Mouse (Mus musculus) stomach, embryonic 15.5 days (tissue): ENCODE results near the gene Cnih2. TPM values are rescaled to one million over a fixed set of nuclear protein-coding genes. Genes with fewer than 3 reads are reported as not detected.
A peak's percentile ranks its signal among the peaks of the same experiment; 100 is the strongest.

Experiments
- ATAC-seq: fragments of 200-750 bp; cut with Nextera tagmentation; 2 replicates; pipeline ENCODE4 v1.8.0; 2017; ENCODE audit warnings: low read depth, moderate number of reproducible peaks, moderate TSS enrichment; ENCODE audit not compliant: insufficient read depth, low FRiP score
- H3K27ac ChIP-seq: fragments of 300-500 bp; sonication (generic); 2 replicates; pipeline ENCODE4 v1.5.1; 2015; ENCODE audit warnings: mild to moderate bottlenecking, inconsistent platforms
- H3K27me3 ChIP-seq: fragments of 300-500 bp; sonication (generic); replicated peaks from 2 replicates; pipeline ENCODE4 v1.6.1; 2015; ENCODE audit warnings: inconsistent platforms
- H3K36me3 ChIP-seq: fragments of 300-500 bp; sonication (generic); 2 replicates; pipeline ENCODE4 v1.6.1; 2015; ENCODE audit warnings: inconsistent platforms
- H3K4me1 ChIP-seq: fragments of 300-500 bp; sonication (generic); 2 replicates; pipeline ENCODE4 v1.6.1; 2015; ENCODE audit warnings: inconsistent platforms
- H3K4me2 ChIP-seq: fragments of 300-500 bp; sonication (generic); 2 replicates; pipeline ENCODE4 v1.6.1; 2015; ENCODE audit warnings: mild to moderate bottlenecking, inconsistent platforms
- H3K4me3 ChIP-seq: fragments of 300-500 bp; sonication (generic); replicated peaks from 2 replicates; pipeline ENCODE4 v1.5.1; 2015; ENCODE audit warnings: inconsistent platforms
- H3K9ac ChIP-seq: fragments of 300-500 bp; sonication (generic); 2 replicates; pipeline ENCODE4 v1.6.1; 2015; ENCODE audit warnings: inconsistent platforms
- H3K9me3 ChIP-seq: fragments of 300-500 bp; sonication (generic); 2 replicates; pipeline ENCODE4 v1.6.1; 2016; ENCODE audit warnings: inconsistent platforms
- WGBS: fragments of 180-500 bp; shearing (Covaris S2); methylation state at CpG from one replicate; pipeline ENCODE4 v1.1.7; 2015; 5-methylcytosine and 5-hydroxymethylcytosine counted together
- polyA plus RNA-seq: library from polyadenylated mRNA; unstranded; fragments of >200 nt; fragmentation: Nextera tagmentation; extraction: Ambion mirVana; gene quantifications from 2 replicates; pipeline ENCODE4 v1.2.1, GENCODE M21; 2015

The Cnih2 gene
- polyA plus RNA-seq, 1 experiment from 2014 or later: 16.6 TPM

GRCm38 (mm10) chr19:5062041-5062440, 36.3 kb downstream of the Cnih2 start:
- 75% methylated on average over 5 of the region's 5 CpGs for WGBS
- ATAC-seq: no peak; the same call in 1 of the 2 replicates

GRCm38 (mm10) chr19:5060365-5061330, 37.7 kb downstream of the Cnih2 start:
- peaks cover 52% of the 10 kb centered on the region for H3K4me1 ChIP-seq
- no peak overlapping the region for H3K4me2 ChIP-seq
- 32% methylated on average over 5 of the region's 5 CpGs for WGBS

More at GRCm38 (mm10) chr19:5062041-5062440, 36.3 kb downstream of the Cnih2 start:
- no peak overlapping the region for H3K9ac ChIP-seq
- no peaks in the 10 kb centered on the region for H3K9me3 ChIP-seq
- H3K27me3 ChIP-seq: no peaks in the 10 kb centered on the region
- H3K4me3 ChIP-seq: no peak overlapping the region
- no peak overlapping the region for H3K4me2 ChIP-seq
- no peak overlapping the region for H3K27ac ChIP-seq
- no peaks in the 10 kb centered on the region for H3K36me3 ChIP-seq
- peaks cover 49% of the 10 kb centered on the region for H3K4me1 ChIP-seq

GRCm38 (mm10) chr19:5058801-5059771, 39.2 kb downstream of the Cnih2 start:
- peak; percentile 29; the same call in 1 of the 2 replicates for ATAC-seq
- Histone ChIP-seq H3K9me3 (no peaks in the 10 kb centered on the region), H3K27ac (peak overlapping the region; percentile 80), H3K4me3 (no peak overlapping the region), H3K4me2 (peak overlapping the region; percentile 16; the same call in 1 of the 2 replicates), H3K4me1 (peaks cover 45% of the 10 kb centered on the region), H3K36me3 (no peaks in the 10 kb centered on the region), H3K9ac (no peak overlapping the region; the same call in 1 of the 2 replicates), H3K27me3 (no peaks in the 10 kb centered on the region)
- WGBS: 13% methylated on average over 10 of the region's 10 CpGs

More at GRCm38 (mm10) chr19:5060365-5061330, 37.7 kb downstream of the Cnih2 start:
- Histone ChIP-seq H3K27me3 (no peaks in the 10 kb centered on the region), H3K9me3 (no peaks in the 10 kb centered on the region), H3K4me3 (no peak overlapping the region), H3K9ac (no peak overlapping the region), H3K36me3 (no peaks in the 10 kb centered on the region), H3K27ac (peak overlapping the region; percentile 80)
- peak; percentile 11; the same call in 1 of the 2 replicates for ATAC-seq

- H3K4me1 ChIP-seq: peaks cover 45% of the 10 kb centered on the region
- 23% methylated on average over 16 of the region's 16 CpGs for whole genome bisulfite sequencing
- H3K27me3 ChIP-seq: peaks cover 5% of the 10 kb centered on the region; the same call in 1 of the 2 replicates
- H3K9me3 ChIP-seq: no peaks in the 10 kb centered on the region
- no peak overlapping the region for H3K9ac ChIP-seq
- no peak overlapping the region for H3K4me3 ChIP-seq
- no peak for ATAC-seq
- H3K36me3 ChIP-seq: no peaks in the 10 kb centered on the region
- no peak overlapping the region for H3K4me2 ChIP-seq
- H3K27ac ChIP-seq: peak overlapping the region; percentile 80
Observed at GRCm38 (mm10) chr19:5057876-5058775, 40.2 kb downstream of the Cnih2 start.

- Histone ChIP-seq H3K4me1 (peaks cover 40% of the 10 kb centered on the region), H3K9me3 (no peaks in the 10 kb centered on the region), H3K36me3 (no peaks in the 10 kb centered on the region), H3K4me2 (no peak overlapping the region), H3K9ac (no peak overlapping the region), H3K4me3 (no peak overlapping the region), H3K27me3 (peaks cover 6% of the 10 kb centered on the region; the same call in 1 of the 2 replicates), H3K27ac (0 out of 2 replicates have a peak overlapping the region, but pooled peaks have one; percentile 40)
- peak; percentile 11; the same call in 1 of the 2 replicates for ATAC-seq
- 9% methylated on average over 6 of the region's 6 CpGs for WGBS
Observed at GRCm38 (mm10) chr19:5056251-5056650, 42.1 kb downstream of the Cnih2 start.

- Histone ChIP-seq H3K4me1 (peaks cover 32% of the 10 kb centered on the region), H3K27ac (no peak overlapping the region), H3K4me2 (no peak overlapping the region), H3K27me3 (peaks cover 6% of the 10 kb centered on the region; the same call in 1 of the 2 replicates), H3K9ac (no peak overlapping the region), H3K4me3 (no peak overlapping the region), H3K9me3 (no peaks in the 10 kb centered on the region), H3K36me3 (0 out of 2 replicates have a peak, but pooled peaks cover 3% of the 10 kb centered on the region)
- no peak for ATAC-seq
- WGBS: 23% methylated on average over 9 of the region's 9 CpGs
Observed at GRCm38 (mm10) chr19:5053909-5054308, 44.4 kb downstream of the Cnih2 start.

- Histone ChIP-seq H3K9ac (no peak overlapping the region), H3K27ac (no peak overlapping the region), H3K4me3 (no peak overlapping the region), H3K9me3 (no peaks in the 10 kb centered on the region), H3K4me2 (no peak overlapping the region), H3K27me3 (peaks cover 6% of the 10 kb centered on the region; the same call in 1 of the 2 replicates), H3K4me1 (peaks cover 23% of the 10 kb centered on the region), H3K36me3 (0 out of 2 replicates have a peak, but pooled peaks cover 6% of the 10 kb centered on the region)
- WGBS: 64% methylated on average over 17 of the region's 17 CpGs
- no peak for ATAC-seq
Observed at GRCm38 (mm10) chr19:5052853-5053252, 45.5 kb downstream of the Cnih2 start.

GRCm38 (mm10) chr19:5052166-5052822, 46.0 kb downstream of the Cnih2 start:
- Histone ChIP-seq H3K4me1 (peaks cover 22% of the 10 kb centered on the region), H3K36me3 (0 out of 2 replicates have a peak, but pooled peaks cover 11% of the 10 kb centered on the region), H3K9ac (no peak overlapping the region), H3K4me2 (no peak overlapping the region; the same call in 1 of the 2 replicates), H3K4me3 (no peak overlapping the region), H3K27me3 (peaks cover 6% of the 10 kb centered on the region; the same call in 1 of the 2 replicates), H3K9me3 (no peaks in the 10 kb centered on the region), H3K27ac (no peak overlapping the region)
- ATAC-seq: no peak
- WGBS: 42% methylated on average over 25 of the region's 25 CpGs

- ATAC-seq: no peak
- H3K27me3 ChIP-seq: peaks cover 6% of the 10 kb centered on the region; the same call in 1 of the 2 replicates
- WGBS: 56% methylated on average over 3 of the region's 3 CpGs
- H3K9me3 ChIP-seq: no peaks in the 10 kb centered on the region
- H3K9ac ChIP-seq: no peak overlapping the region
- H3K4me1 ChIP-seq: peaks cover 18% of the 10 kb centered on the region
- 0 out of 2 replicates have a peak overlapping the region, but pooled peaks have one; percentile 16 for H3K27ac ChIP-seq
- H3K4me2 ChIP-seq: peak overlapping the region; percentile 51
- H3K4me3 ChIP-seq: peak overlapping the region; percentile 35; the same call in 1 of the 2 replicates
- H3K36me3 ChIP-seq: 0 out of 2 replicates have a peak, but pooled peaks cover 14% of the 10 kb centered on the region
Observed at GRCm38 (mm10) chr19:5051515-5051914, 46.8 kb downstream of the Cnih2 start.

- WGBS: 8% methylated on average over 17 of the region's 17 CpGs
- peak overlapping the region; percentile 16 for H3K27ac ChIP-seq
- peak overlapping the region; percentile 35 for H3K4me3 ChIP-seq
- no peak overlapping the region for H3K9ac ChIP-seq
- no peaks in the 10 kb centered on the region for H3K9me3 ChIP-seq
- 0 out of 2 replicates have a peak, but pooled peaks cover 18% of the 10 kb centered on the region for H3K36me3 ChIP-seq
- H3K27me3 ChIP-seq: peaks cover 6% of the 10 kb centered on the region; the same call in 1 of the 2 replicates
- peaks cover 16% of the 10 kb centered on the region for H3K4me1 ChIP-seq
- ATAC-seq: peak; percentile 44; the same call in 1 of the 2 replicates
- H3K4me2 ChIP-seq: peak overlapping the region; percentile 51
Observed at GRCm38 (mm10) chr19:5051031-5051430, 47.3 kb downstream of the Cnih2 start.
